In the genomic region with DNA sequence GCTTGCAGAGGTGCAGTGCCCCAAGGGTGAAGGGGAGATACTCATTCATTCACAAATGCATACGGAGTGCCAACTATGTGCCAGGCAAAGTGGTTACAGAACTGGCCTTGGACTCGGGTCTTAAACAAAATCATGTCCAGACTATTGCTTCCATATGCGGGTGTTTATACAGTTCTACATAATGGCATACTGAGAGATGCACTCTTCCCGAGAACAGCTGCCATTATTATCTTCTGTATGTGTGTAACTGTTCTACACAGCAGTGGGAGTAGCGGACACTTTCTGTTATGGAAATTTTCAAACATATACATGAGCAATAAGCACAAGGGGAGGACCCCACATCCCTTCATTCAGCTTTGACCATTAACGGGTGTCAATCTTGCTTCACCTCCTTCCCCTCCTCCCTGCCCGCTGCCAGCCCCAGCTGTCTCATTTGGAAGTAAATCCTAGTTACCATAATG, we compare ENCODE assay signal across 17 mouse cellular contexts.
DNase-seq lines count a peak whose midpoint lies in the region; ATAC-seq and TF ChIP-seq lines count a peak whose summit lies in the region.
"Had no signal": no experiment of that assay in that cellular context is flagged by ENCODE, and none has a peak within 500 bp of the region (broad histone marks: within the 10 kb centered on the region; RNA-seq: fewer than 3 reads in every experiment).

No protein-coding gene starts in this region.

- DNase-seq in forebrain, embryonic 14.5 days (ENCODE audit: low spot score): peak; percentile 42
- no peak for DNase-seq in forebrain, embryonic 10.5 days (ENCODE audit: extremely low spot score, low spot score)
- peak; percentile 47 for DNase-seq in lung, postnatal 10 days
- DNase-seq in lung, postnatal 36 days: no peak
- DNase-seq in embryonic facial prominence, embryonic 14.5 days (ENCODE audit: low spot score): peak; percentile 90
- DNase-seq in right cerebral cortex, postnatal 14 days: no peak
- no peak for DNase-seq in left cerebral cortex, adult 2 months (ENCODE audit: extremely low spot score in 1 of 2, low spot score in 2 of 2)
- DNase-seq: cerebellum, adult 11 months; gastrocnemius, postnatal 25 days; kidney, adult 18-20 months; kidney, postnatal 25 days; layer of hippocampus, adult 9-11 months; right cerebral cortex, postnatal 4 days had no signal

- H3K4me3 ChIP-seq in forebrain, embryonic 14.5 days (ENCODE audit: low read depth, low read length): no peak overlapping the region
- no peak overlapping the region for H3K4me3 ChIP-seq in forebrain, embryonic 10.5 days
- no peak overlapping the region for H3K4me3 ChIP-seq in embryonic facial prominence, embryonic 14.5 days (ENCODE audit: low read depth, low read length)
- H3K4me3 ChIP-seq in midbrain, embryonic 15.5 days: no peak overlapping the region
- no peak overlapping the region for H3K4me3 ChIP-seq in left cerebral cortex, adult 2 months
- H3K4me3 ChIP-seq: heart, embryonic 10.5 days; myocyte had no signal

- H3K9ac ChIP-seq in forebrain, embryonic 14.5 days (ENCODE audit: low read length): no peak overlapping the region
- no peak overlapping the region for H3K9ac ChIP-seq in embryonic facial prominence, embryonic 14.5 days (ENCODE audit: low read depth, low read length)
- no peak overlapping the region for H3K9ac ChIP-seq in midbrain, embryonic 15.5 days

- intact Hi-C loops in left cerebral cortex, adult 2 months (cut with DNase I): no loop called here

- no peak overlapping the region for H3K4me2 ChIP-seq in forebrain, embryonic 14.5 days (ENCODE audit: low read length)
- no peak overlapping the region for H3K4me2 ChIP-seq in embryonic facial prominence, embryonic 14.5 days (ENCODE audit: low read depth, low read length)
- H3K4me2 ChIP-seq in midbrain, embryonic 15.5 days: no peak overlapping the region
- H3K4me2 ChIP-seq: liver, embryonic 11.5 days had no signal

- H3K4me1 ChIP-seq in forebrain, embryonic 14.5 days (ENCODE audit: control insufficient read depth, insufficient read depth, low read length): peaks cover 8% of the 10 kb centered on the region
- H3K4me1 ChIP-seq in forebrain, embryonic 10.5 days: peaks cover 14% of the 10 kb centered on the region
- peaks cover 5% of the 10 kb centered on the region; the same call in 1 of the 2 replicates for H3K4me1 ChIP-seq in embryonic facial prominence, embryonic 14.5 days (ENCODE audit: control insufficient read depth, insufficient read depth, low read length)
- peaks cover 5% of the 10 kb centered on the region; the same call in 1 of the 2 replicates for H3K4me1 ChIP-seq in midbrain, embryonic 15.5 days
- H3K4me1 ChIP-seq: heart, embryonic 10.5 days had no signal

- peak overlapping the region; percentile 58; the same call in 1 of the 2 replicates for H3K27ac ChIP-seq in forebrain, embryonic 14.5 days (ENCODE audit: low read depth, low read length)
- H3K27ac ChIP-seq in forebrain, embryonic 10.5 days: no peak overlapping the region
- H3K27ac ChIP-seq in embryonic facial prominence, embryonic 14.5 days (replicated peaks; ENCODE audit: low read depth, low read length): no peak overlapping the region; the same call in 1 of the 2 replicates
- no peak overlapping the region for H3K27ac ChIP-seq in midbrain, embryonic 15.5 days
- H3K27ac ChIP-seq in left cerebral cortex, adult 2 months: no peak overlapping the region
- H3K27ac ChIP-seq: heart, embryonic 10.5 days had no signal

- peak; percentile 66; the same call in 1 of the 2 replicates for ATAC-seq in forebrain, embryonic 14.5 days
- ATAC-seq in embryonic facial prominence, embryonic 14.5 days (ENCODE audit: low read depth): peak; percentile 53; the same call in 1 of the 2 replicates
- 0 out of 2 replicates have a peak, but pooled peaks have one; percentile 22 for ATAC-seq in midbrain, embryonic 15.5 days (replicated peaks)

- WGBS in forebrain, embryonic 14.5 days: 58% methylated on average over 7 of the region's 7 CpGs
- 83% methylated on average over 7 of the region's 7 CpGs for WGBS in forebrain, embryonic 10.5 days
- 57% methylated on average over 7 of the region's 7 CpGs for WGBS in embryonic facial prominence, embryonic 14.5 days
- 47% methylated on average over 7 of the region's 7 CpGs for WGBS in midbrain, embryonic 15.5 days

- H3K36me3 ChIP-seq in forebrain, embryonic 14.5 days (ENCODE audit: control insufficient read depth, insufficient read depth, low read length): peaks cover 31% of the 10 kb centered on the region
- H3K36me3 ChIP-seq in forebrain, embryonic 10.5 days (replicated peaks): peaks cover 80% of the 10 kb centered on the region
- H3K36me3 ChIP-seq in embryonic facial prominence, embryonic 14.5 days (ENCODE audit: control insufficient read depth, insufficient read depth, low read length): peaks cover 44% of the 10 kb centered on the region
- no peaks in the 10 kb centered on the region for H3K36me3 ChIP-seq in midbrain, embryonic 15.5 days (replicated peaks)

- no peaks in the 10 kb centered on the region for H3K27me3 ChIP-seq in forebrain, embryonic 14.5 days (replicated peaks; ENCODE audit: control insufficient read depth, insufficient read depth, low read length)
- H3K27me3 ChIP-seq in forebrain, embryonic 10.5 days (ENCODE audit: poor library complexity, severe bottlenecking): no peaks in the 10 kb centered on the region
- no peaks in the 10 kb centered on the region for H3K27me3 ChIP-seq in embryonic facial prominence, embryonic 14.5 days (replicated peaks; ENCODE audit: control insufficient read depth, insufficient read depth, low read length)
- no peaks in the 10 kb centered on the region for H3K27me3 ChIP-seq in midbrain, embryonic 15.5 days (replicated peaks)

- no peaks in the 10 kb centered on the region for H3K9me3 ChIP-seq in forebrain, embryonic 14.5 days (replicated peaks; ENCODE audit: control insufficient read depth, low read length)
- no peaks in the 10 kb centered on the region for H3K9me3 ChIP-seq in forebrain, embryonic 10.5 days
- H3K9me3 ChIP-seq in embryonic facial prominence, embryonic 14.5 days (ENCODE audit: control insufficient read depth, low read length): no peaks in the 10 kb centered on the region
- no peaks in the 10 kb centered on the region for H3K9me3 ChIP-seq in midbrain, embryonic 15.5 days
- H3K9me3 ChIP-seq: heart, embryonic 10.5 days had no signal

- TF ChIP-seq CTCF in left cerebral cortex, adult 2 months (IDR thresholded peaks at IDR 0.05): no peak

Comparison
In these comparisons a context has a peak if more than half of its experiments do, and no peak if none do; other contexts are left out.
1. DNase-seq: peak in forebrain, embryonic 14.5 days (single experiment), lung, postnatal 10 days (single experiment) and embryonic facial prominence, embryonic 14.5 days (single experiment); none in forebrain, embryonic 10.5 days (single experiment), lung, postnatal 36 days (single experiment), right cerebral cortex, postnatal 14 days (single experiment) and left cerebral cortex, adult 2 months (0 of 2).
2. Peak in every context shown above with its lines, with median percentiles within 50 percentile points of each other: ATAC-seq.